Comparison of ENCODE assay signal across 8 mouse cellular contexts in the genomic region with DNA sequence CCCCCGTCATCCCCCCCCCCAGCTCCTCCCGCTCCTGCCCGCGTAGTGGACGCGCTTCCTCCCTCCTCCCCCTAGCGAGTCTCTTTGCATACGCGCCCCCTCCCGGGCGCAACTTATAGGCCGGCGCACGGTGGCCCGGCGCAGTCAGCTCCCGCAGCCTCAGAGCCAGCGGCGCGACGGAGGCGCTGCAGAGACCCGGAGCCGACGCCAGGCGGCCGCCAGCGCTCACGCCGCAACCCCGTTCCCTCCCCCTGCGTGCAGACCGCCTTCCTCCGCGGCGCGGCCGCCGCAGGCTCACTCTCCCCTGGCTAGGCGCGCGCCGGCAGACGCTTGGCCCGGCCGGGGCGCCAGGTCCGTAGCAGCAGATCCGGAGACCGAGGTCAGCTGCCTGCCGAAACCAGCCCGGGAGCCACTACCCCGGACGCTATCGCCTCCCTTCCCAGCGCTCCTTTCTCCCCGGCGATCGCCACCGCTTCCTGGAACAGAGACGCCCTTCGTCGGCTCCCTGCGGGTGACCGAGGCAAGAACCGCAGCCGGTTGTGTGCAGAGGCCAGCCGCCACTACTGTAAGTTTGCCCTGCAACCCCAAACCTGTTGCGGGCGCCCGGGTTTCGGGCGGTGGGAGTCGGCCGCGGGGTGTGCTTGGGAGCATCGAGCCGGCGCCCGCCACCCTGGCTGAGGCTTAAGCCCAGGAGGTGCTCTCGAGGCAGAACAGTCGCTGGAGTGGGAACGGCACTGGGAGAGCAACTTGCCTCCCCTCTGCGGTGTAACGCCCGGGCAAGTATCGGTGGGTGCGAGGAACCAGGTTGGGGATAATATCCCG. TPM values are rescaled to one million over a fixed set of nuclear protein-coding genes. Genes with fewer than 3 reads are reported as not detected.
DNase-seq lines count a peak whose midpoint lies in the region; ATAC-seq and TF ChIP-seq lines count a peak whose summit lies in the region.

A gene (plus strand): TSS at position 141 of the 822 bp plus-strand sequence.

- H3K4me2 ChIP-seq in embryonic facial prominence, embryonic 15.5 days (replicated peaks), result peak within 1 kb of the TSS; percentile 90
- H3K4me2 ChIP-seq in limb, embryonic 15.5 days, result peak within 1 kb of the TSS; percentile 92
- H3K4me2 ChIP-seq in midbrain, postnatal 0 days (ENCODE audit: low read depth, low read length, poor library complexity, severe bottlenecking), result peak within 1 kb of the TSS; percentile 72

- H3K4me1 ChIP-seq in bone marrow, adult 2 months (ENCODE audit: control insufficient read depth, insufficient read depth, low read length), result peaks cover 3% of the 10 kb centered on the region; the same call in 1 of the 2 replicates
- peaks cover 44% of the 10 kb centered on the region for H3K4me1 ChIP-seq in embryonic facial prominence, embryonic 15.5 days
- peaks cover 55% of the 10 kb centered on the region for H3K4me1 ChIP-seq in limb, embryonic 15.5 days
- peaks cover 16% of the 10 kb centered on the region for H3K4me1 ChIP-seq in midbrain, postnatal 0 days (ENCODE audit: insufficient read depth, low read length)

- peaks cover 14% of the 10 kb centered on the region for H3K36me3 ChIP-seq in embryonic facial prominence, embryonic 15.5 days
- H3K36me3 ChIP-seq in limb, embryonic 15.5 days, result peaks cover 14% of the 10 kb centered on the region
- peaks cover 10% of the 10 kb centered on the region for H3K36me3 ChIP-seq in midbrain, postnatal 0 days (ENCODE audit: insufficient read depth, low read length)

- ATAC-seq in embryonic facial prominence, embryonic 15.5 days (ENCODE audit: insufficient number of reproducible peaks, low FRiP score, low TSS enrichment, low read depth), result peak; percentile 94
- peak; percentile 88 for ATAC-seq in limb, embryonic 15.5 days (ENCODE audit: insufficient number of reproducible peaks, low FRiP score, low TSS enrichment, low read depth)
- peak; percentile 89 for ATAC-seq in midbrain, postnatal 0 days (ENCODE audit: low FRiP score)

- no peaks in the 10 kb centered on the region for H3K9me3 ChIP-seq in embryonic facial prominence, embryonic 15.5 days (replicated peaks)
- no peaks in the 10 kb centered on the region for H3K9me3 ChIP-seq in limb, embryonic 15.5 days
- no peaks in the 10 kb centered on the region for H3K9me3 ChIP-seq in midbrain, postnatal 0 days (ENCODE audit: low read length)

- peak within 1 kb of the TSS; percentile 65 for H3K4me3 ChIP-seq in bone marrow, adult 2 months (replicated peaks; ENCODE audit: control insufficient read depth, low read depth, low read length)
- H3K4me3 ChIP-seq in embryonic facial prominence, embryonic 15.5 days (replicated peaks), result peak within 1 kb of the TSS; percentile 89
- peak within 1 kb of the TSS; percentile 82 for H3K4me3 ChIP-seq in limb, embryonic 15.5 days
- H3K4me3 ChIP-seq in midbrain, postnatal 0 days (ENCODE audit: low read depth, low read length), result peak within 1 kb of the TSS; percentile 63

- H3K27me3 ChIP-seq in embryonic facial prominence, embryonic 15.5 days, result no peaks in the 10 kb centered on the region
- H3K27me3 ChIP-seq in limb, embryonic 15.5 days, result no peaks in the 10 kb centered on the region
- H3K27me3 ChIP-seq in midbrain, postnatal 0 days (ENCODE audit: insufficient read depth, low read length), result no peaks in the 10 kb centered on the region

- peak; percentile 40; the same call in 1 of the 2 replicates for TF ChIP-seq CTCF in bone marrow, adult 2 months (IDR thresholded peaks at IDR 0.05; ENCODE audit: control insufficient read depth, insufficient read depth, low read length)
- TF ChIP-seq CTCF in midbrain, postnatal 0 days (IDR thresholded peaks at IDR 0.05), result peak; percentile 72

- under 1% methylated on average over 89 of the region's 89 CpGs for WGBS in bone marrow, adult 2 months
- under 1% methylated on average over 89 of the region's 89 CpGs for WGBS in embryonic facial prominence, embryonic 15.5 days
- 0% methylated on average over 83 of the region's 89 CpGs for WGBS in limb, embryonic 15.5 days
- WGBS in midbrain, postnatal 0 days, result under 1% methylated on average over 80 of the region's 89 CpGs

- peak; percentile 85 for DNase-seq in A20 (ENCODE audit: low read depth, low spot score)
- peak; percentile 91 to 92 for DNase-seq in heart, adult 9 months (ENCODE audit: low spot score in 2 of 2)
- DNase-seq in kidney, adult 9 months, result peak; percentile 87
- peak; percentile 95 for DNase-seq in midbrain, postnatal 0 days (ENCODE audit: low spot score)
- peak; percentile 89 to 91 for DNase-seq in spleen, postnatal 36 days (ENCODE audit: low spot score in 2 of 2)

- H3K9ac ChIP-seq in embryonic facial prominence, embryonic 15.5 days, result peak within 1 kb of the TSS; percentile 91
- H3K9ac ChIP-seq in limb, embryonic 15.5 days, result peak within 1 kb of the TSS; percentile 81
- H3K9ac ChIP-seq in midbrain, postnatal 0 days (replicated peaks; ENCODE audit: low read length, poor library complexity, severe bottlenecking), result peak within 1 kb of the TSS; percentile 68

- peak; percentile 85; the same call in 1 of the 2 replicates for TF ChIP-seq POLR2A in bone marrow, adult 2 months (IDR thresholded peaks at IDR 0.05; ENCODE audit: borderline replicate concordance, control insufficient read depth, low read depth, low read length)

- H3K27ac ChIP-seq in bone marrow, adult 2 months (ENCODE audit: control insufficient read depth, insufficient read depth, low read depth, low read length, poor library complexity), result peak within 1 kb of the TSS; percentile 88
- H3K27ac ChIP-seq in embryonic facial prominence, embryonic 15.5 days (replicated peaks), result peak within 1 kb of the TSS; percentile 97
- H3K27ac ChIP-seq in limb, embryonic 15.5 days, result peak within 1 kb of the TSS; percentile 96
- H3K27ac ChIP-seq in midbrain, postnatal 0 days (ENCODE audit: low read depth, low read length), result peak within 1 kb of the TSS; percentile 89

RNA-seq across cellular contexts. Expression of the gene that starts here (rescaled TPM):
- 0.54 and 6.5 TPM in 2 replicates for polyA plus RNA-seq in bone marrow, adult 2 months (2011; ENCODE audit: insufficient read depth, insufficient read length, low replicate concordance, missing spikeins)
- 10.1 and 10.6 TPM in 2 replicates for polyA plus RNA-seq in embryonic facial prominence, embryonic 15.5 days (2015; fragmentation: Nextera tagmentation; extraction: Ambion mirVana)
- polyA plus RNA-seq in limb, embryonic 15.5 days (2015; fragmentation: Nextera tagmentation; extraction: Ambion mirVana), result 6.1 and 10.4 TPM in 2 replicates
- 326 and 348 TPM in 2 replicates for total RNA-seq in midbrain, postnatal 0 days (2014; rRNA removed)
- polyA plus RNA-seq in midbrain, postnatal 0 days (2015; fragmentation: Nextera tagmentation; extraction: Ambion mirVana), result 54.0 and 54.2 TPM in 2 replicates

Comparison
In these comparisons a context has a peak if more than half of its experiments do, and no peak if none do; other contexts are left out.
1. Peak in every context shown above with its lines: DNase-seq, ATAC-seq, H3K4me3 ChIP-seq and H3K27ac ChIP-seq.